Comparison of ENCODE assay signal across 14 mouse cellular contexts in genomic region chr9:73462027-73462426, GRCm38 (mm10).
"Had no signal": no experiment of that assay in that cellular context is flagged by ENCODE, and none has a peak within 500 bp of the region (broad histone marks: within the 10 kb centered on the region; RNA-seq: fewer than 3 reads in every experiment).

No protein-coding gene starts in this region.

- H3K27me3 ChIP-seq: liver, embryonic 15.5 days; lung, embryonic 15.5 days; midbrain, embryonic 13.5 days; midbrain, embryonic 15.5 days; neural tube, embryonic 12.5 days had no signal

- H3K4me1 ChIP-seq: liver, embryonic 15.5 days; lung, embryonic 15.5 days; midbrain, embryonic 13.5 days; midbrain, embryonic 15.5 days; neural tube, embryonic 12.5 days had no signal

- DNase-seq: liver, postnatal 0 days; lung, adult 2 months; lung, postnatal 14 days; lung, postnatal 36 days; right cerebral cortex, postnatal 14 days; thymus, adult 18-20 months; thymus, postnatal 14 days; thymus, postnatal 4 days had no signal

- H3K4me3 ChIP-seq: liver, embryonic 15.5 days; lung, embryonic 15.5 days; midbrain, embryonic 13.5 days; midbrain, embryonic 15.5 days; neural tube, embryonic 12.5 days had no signal

- H3K36me3 ChIP-seq: liver, embryonic 15.5 days; lung, embryonic 15.5 days; midbrain, embryonic 13.5 days; midbrain, embryonic 15.5 days; neural tube, embryonic 12.5 days had no signal

- ATAC-seq: liver, postnatal 0 days; lung, postnatal 0 days; midbrain, embryonic 13.5 days; midbrain, embryonic 15.5 days had no signal

- H3K9me3 ChIP-seq: liver, embryonic 15.5 days; lung, embryonic 15.5 days; midbrain, embryonic 13.5 days; midbrain, embryonic 15.5 days; neural tube, embryonic 12.5 days had no signal
